Mouse (Mus musculus) kidney, postnatal 36 days (tissue): ENCODE measurements at regions not wholly inside any gene's neighbourhood (a gene's known extent, or its start where the extent isn't known, plus 50 kb on each side); places are given as distances from the start of the nearest gene placed in this dataset.

Experiments used
- DNase-seq, 2 experiments: peaks; one replicate each; pipeline ENCODE4 v3.0.0; 2021 to 2022; ENCODE audit warnings: mixed read lengths in 2 of 2

DNA sequence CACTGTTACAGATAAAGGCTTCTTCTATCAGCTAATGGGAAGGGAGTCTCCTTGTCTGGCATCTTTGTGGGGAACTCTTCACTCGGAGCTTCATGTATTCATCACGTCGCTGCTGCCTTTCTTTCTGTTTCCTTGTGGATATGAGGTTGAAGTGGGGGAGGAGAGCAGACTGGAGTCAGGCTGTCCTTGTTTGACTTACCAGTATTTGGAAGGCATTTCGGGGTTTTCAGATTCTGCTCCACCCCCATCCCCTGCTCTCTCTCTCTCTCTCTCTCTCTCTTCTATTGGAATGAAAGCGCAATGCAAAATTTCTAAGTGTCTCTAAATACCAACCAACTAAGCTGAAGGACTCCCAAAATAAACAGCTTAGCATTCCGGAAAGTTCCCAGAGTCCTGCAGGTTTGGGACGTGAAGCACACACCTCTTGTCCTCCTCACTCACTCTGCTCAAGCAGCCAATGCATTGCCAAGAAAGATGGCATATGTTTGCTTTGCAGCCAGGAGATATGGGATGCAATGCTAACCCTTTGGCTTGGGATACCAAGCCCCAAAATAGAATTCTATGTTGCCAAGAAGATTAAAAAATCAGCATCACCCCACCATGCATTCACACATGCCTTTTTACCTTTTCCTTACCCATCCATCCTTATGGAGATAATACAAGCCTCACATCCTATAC, 670.3 kb downstream of the Cdk5rap2 start:
- DNase-seq: no peak
